In the genomic region with DNA sequence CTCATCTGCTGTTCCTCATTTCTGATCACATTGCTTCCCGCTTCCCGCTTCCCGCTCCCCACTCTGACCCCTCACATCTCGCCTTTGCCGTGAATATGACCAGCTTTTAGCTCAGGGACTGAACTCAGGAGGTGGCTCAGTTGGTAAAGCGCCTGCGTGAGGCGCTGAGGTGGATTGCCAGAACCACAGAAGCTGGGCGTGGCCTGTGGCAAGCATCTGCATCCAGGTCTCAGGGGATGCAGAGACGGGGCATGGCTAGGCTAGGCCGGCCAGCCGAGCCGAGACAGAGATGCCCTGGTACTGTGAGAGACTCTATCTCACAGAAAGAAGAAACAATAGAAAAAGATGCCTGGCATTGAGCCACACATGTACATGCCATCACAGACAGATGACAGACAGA, we compare ENCODE assay signal across 22 mouse cellular contexts.
DNase-seq lines count a peak whose midpoint lies in the region; ATAC-seq and TF ChIP-seq lines count a peak whose summit lies in the region.
"Had no signal": no experiment of that assay in that cellular context is flagged by ENCODE, and none has a peak within 500 bp of the region (broad histone marks: within the 10 kb centered on the region; RNA-seq: fewer than 3 reads in every experiment).

No protein-coding gene starts in this region.

- H3K79me2 ChIP-seq in CH12.LX (replicated peaks; ENCODE audit: control insufficient read depth, extremely low read depth, insufficient read depth, poor library complexity, severe bottlenecking) = no peaks in the 10 kb centered on the region

- H3K36me3 ChIP-seq in forebrain, embryonic 10.5 days (replicated peaks) = no peaks in the 10 kb centered on the region
- H3K36me3 ChIP-seq in forebrain, embryonic 12.5 days (replicated peaks) = no peaks in the 10 kb centered on the region
- no peaks in the 10 kb centered on the region for H3K36me3 ChIP-seq in neural tube, embryonic 12.5 days
- H3K36me3 ChIP-seq in neural tube, embryonic 15.5 days = no peaks in the 10 kb centered on the region
- H3K36me3 ChIP-seq in CH12.LX (replicated peaks in 1 of 2; ENCODE audit: control insufficient read depth in 1 of 2, insufficient read depth in 1 of 2, low read length in 1 of 2) = no peaks in the 10 kb centered on the region
- H3K36me3 ChIP-seq: forebrain, embryonic 15.5 days; heart, embryonic 10.5 days; hindbrain, embryonic 12.5 days had no signal

- WGBS in forebrain, embryonic 10.5 days = 84% methylated on average over 13 of the region's 13 CpGs
- WGBS in forebrain, embryonic 12.5 days = 76% methylated on average over 13 of the region's 13 CpGs
- WGBS in neural tube, embryonic 12.5 days = 79% methylated on average over 13 of the region's 13 CpGs
- 61% methylated on average over 13 of the region's 13 CpGs for WGBS in neural tube, embryonic 15.5 days

- H3K9ac ChIP-seq in forebrain, embryonic 12.5 days = no peak overlapping the region
- no peak overlapping the region for H3K9ac ChIP-seq in neural tube, embryonic 12.5 days
- no peak overlapping the region for H3K9ac ChIP-seq in neural tube, embryonic 15.5 days (replicated peaks)
- H3K9ac ChIP-seq in CH12.LX (ENCODE audit: insufficient read depth, low read depth) = no peak overlapping the region
- H3K9ac ChIP-seq: forebrain, embryonic 15.5 days; hindbrain, embryonic 12.5 days had no signal

- H3K4me3 ChIP-seq in forebrain, embryonic 10.5 days = no peak overlapping the region
- H3K4me3 ChIP-seq in forebrain, embryonic 12.5 days (replicated peaks) = no peak overlapping the region
- H3K4me3 ChIP-seq in neural tube, embryonic 12.5 days = no peak overlapping the region
- H3K4me3 ChIP-seq in neural tube, embryonic 15.5 days (replicated peaks) = no peak overlapping the region
- H3K4me3 ChIP-seq in CH12.LX (replicated peaks in 1 of 3; ENCODE audit: low read depth in 2 of 3, low read length in 2 of 3, poor library complexity in 1 of 3) = no peak overlapping the region
- H3K4me3 ChIP-seq: forebrain, embryonic 15.5 days; heart, embryonic 10.5 days; hindbrain, embryonic 12.5 days had no signal

- peak overlapping the region; percentile 11; the same call in 1 of the 2 replicates for H3K27ac ChIP-seq in forebrain, embryonic 10.5 days
- no peak overlapping the region for H3K27ac ChIP-seq in forebrain, embryonic 12.5 days
- H3K27ac ChIP-seq in neural tube, embryonic 12.5 days = no peak overlapping the region
- H3K27ac ChIP-seq in neural tube, embryonic 15.5 days (replicated peaks) = no peak overlapping the region
- no peak overlapping the region for H3K27ac ChIP-seq in CH12.LX (ENCODE audit: insufficient read depth, low read depth)
- H3K27ac ChIP-seq: forebrain, embryonic 15.5 days; heart, embryonic 10.5 days had no signal

- peaks cover 20% of the 10 kb centered on the region for H3K4me1 ChIP-seq in forebrain, embryonic 10.5 days
- peaks cover 17% of the 10 kb centered on the region; the same call in 1 of the 2 replicates for H3K4me1 ChIP-seq in forebrain, embryonic 12.5 days
- H3K4me1 ChIP-seq in neural tube, embryonic 12.5 days = peaks cover 26% of the 10 kb centered on the region
- peaks cover 40% of the 10 kb centered on the region for H3K4me1 ChIP-seq in neural tube, embryonic 15.5 days
- peaks cover 0 to 48% of the 10 kb centered on the region in 2 experiments; a peak in 2 of 4 replicates for H3K4me1 ChIP-seq in CH12.LX (ENCODE audit: control insufficient read depth in 1 of 2, insufficient read depth in 2 of 2)

- ATAC-seq in forebrain, embryonic 12.5 days (ENCODE audit: low FRiP score) = no peak
- 0 out of 2 replicates have a peak, but pooled peaks have one; percentile 8 for ATAC-seq in neural tube, embryonic 12.5 days (ENCODE audit: low FRiP score, low read depth)
- ATAC-seq in neural tube, embryonic 15.5 days (ENCODE audit: low FRiP score) = no peak
- ATAC-seq: forebrain, embryonic 15.5 days; hindbrain, embryonic 16.5 days; inflammation-experienced regulatory T-cells, adult 6 months; Patski had no signal

- TF ChIP-seq CTCF in CH12.LX (conservative IDR thresholded peaks at IDR 0.05 in 1 of 2, IDR thresholded peaks at IDR 0.05 in 1 of 2; ENCODE audit: low read depth in 2 of 2, low read length in 2 of 2) = no peak

- no peak for TF ChIP-seq EP300 in CH12.LX (IDR thresholded peaks at IDR 0.05; ENCODE audit: low read length)

- no peaks in the 10 kb centered on the region for H3K27me3 ChIP-seq in forebrain, embryonic 10.5 days (ENCODE audit: poor library complexity, severe bottlenecking)
- H3K27me3 ChIP-seq in forebrain, embryonic 12.5 days = no peaks in the 10 kb centered on the region
- H3K27me3 ChIP-seq in neural tube, embryonic 12.5 days (replicated peaks) = no peaks in the 10 kb centered on the region
- no peaks in the 10 kb centered on the region for H3K27me3 ChIP-seq in neural tube, embryonic 15.5 days (replicated peaks)
- H3K27me3 ChIP-seq in CH12.LX (replicated peaks) = no peaks in the 10 kb centered on the region
- H3K27me3 ChIP-seq: forebrain, embryonic 15.5 days; hindbrain, embryonic 12.5 days; Patski had no signal

- TF ChIP-seq RAD21 in CH12.LX (IDR thresholded peaks at IDR 0.05; ENCODE audit: low read depth, low read length) = no peak

- H3K4me2 ChIP-seq in forebrain, embryonic 12.5 days = no peak overlapping the region
- H3K4me2 ChIP-seq in neural tube, embryonic 12.5 days (replicated peaks) = no peak overlapping the region
- H3K4me2 ChIP-seq in neural tube, embryonic 15.5 days = no peak overlapping the region
- H3K4me2 ChIP-seq in CH12.LX (ENCODE audit: insufficient read depth, low read depth, poor library complexity, severe bottlenecking) = no peak overlapping the region
- H3K4me2 ChIP-seq: forebrain, embryonic 15.5 days; hindbrain, embryonic 12.5 days had no signal

- no peak for TF ChIP-seq POLR2A in CH12.LX (IDR thresholded peaks at IDR 0.05; ENCODE audit: low read depth, low read length)

- dilution Hi-C loops in CH12.LX (cut with MboI; ENCODE audit: extremely low pct_ligation_motif_present, extremely low pct_unique_long_range_greater_than_20kb, low sequenced_read_pairs) = no loop called here

- no peaks in the 10 kb centered on the region for H3K9me3 ChIP-seq in forebrain, embryonic 10.5 days
- H3K9me3 ChIP-seq in forebrain, embryonic 12.5 days = no peaks in the 10 kb centered on the region
- no peaks in the 10 kb centered on the region for H3K9me3 ChIP-seq in neural tube, embryonic 12.5 days
- H3K9me3 ChIP-seq in neural tube, embryonic 15.5 days (replicated peaks) = no peaks in the 10 kb centered on the region
- H3K9me3 ChIP-seq in CH12.LX (replicated peaks; ENCODE audit: low read length) = no peaks in the 10 kb centered on the region
- H3K9me3 ChIP-seq: forebrain, embryonic 15.5 days; heart, embryonic 10.5 days; hindbrain, embryonic 12.5 days had no signal

- in situ Hi-C loops in CH12.LX (cut with MboI; ENCODE audit: low pct_ligation_motif_present, low pct_unique_long_range_greater_than_20kb, low sequenced_read_pairs) = no loop called here

- no peak for DNase-seq in forebrain, embryonic 10.5 days (ENCODE audit: extremely low spot score, low spot score)
- peak; percentile 57 for DNase-seq in CH12.LX (ENCODE audit: extremely low read depth)
- DNase-seq in ZHBTc4 (ENCODE audit: low read depth, low spot score) = peak; percentile 16
- no peak for DNase-seq in B cell, adult 2 months
- no peak for DNase-seq in heart, adult 9 months (ENCODE audit: low spot score in 2 of 2)
- DNase-seq: adrenal gland, adult 8-10 months; cerebellum, adult 11-12 months; cerebellum, adult 9-10 months; cerebellum, postnatal 25 days; gastrocnemius, postnatal 36 days; heart, adult 11 months; heart, postnatal 10 days; heart, postnatal 4 days had no signal

TF ChIP-seq in CH12.LX, 34 proteins besides CTCF, POLR2A, EP300 and RAD21:
- TF ChIP-seq NRF1 (IDR thresholded peaks at IDR 0.05; ENCODE audit: low read depth, low read length) (peak; percentile 43; the same call in 1 of the 2 replicates), USF2 (conservative IDR thresholded peaks at IDR 0.05; ENCODE audit: low read depth, low read length) (no peak)

Comparison
In these comparisons a context has a peak if more than half of its experiments do, and no peak if none do; other contexts are left out.
1. DNase-seq: peak in CH12.LX (single experiment) and ZHBTc4 (single experiment); none in forebrain, embryonic 10.5 days (single experiment), B cell, adult 2 months (0 of 2) and heart, adult 9 months (0 of 2).